Mouse (Mus musculus) kidney, adult 11 months (tissue): ENCODE measurements around the gene Ccdc149.
A peak's percentile ranks its signal among the peaks of the same experiment; 100 is the strongest.

Experiments
- DNase-seq: peaks from one replicate; pipeline ENCODE4 v3.0.0; 2022

Gene Ccdc149

DNA sequence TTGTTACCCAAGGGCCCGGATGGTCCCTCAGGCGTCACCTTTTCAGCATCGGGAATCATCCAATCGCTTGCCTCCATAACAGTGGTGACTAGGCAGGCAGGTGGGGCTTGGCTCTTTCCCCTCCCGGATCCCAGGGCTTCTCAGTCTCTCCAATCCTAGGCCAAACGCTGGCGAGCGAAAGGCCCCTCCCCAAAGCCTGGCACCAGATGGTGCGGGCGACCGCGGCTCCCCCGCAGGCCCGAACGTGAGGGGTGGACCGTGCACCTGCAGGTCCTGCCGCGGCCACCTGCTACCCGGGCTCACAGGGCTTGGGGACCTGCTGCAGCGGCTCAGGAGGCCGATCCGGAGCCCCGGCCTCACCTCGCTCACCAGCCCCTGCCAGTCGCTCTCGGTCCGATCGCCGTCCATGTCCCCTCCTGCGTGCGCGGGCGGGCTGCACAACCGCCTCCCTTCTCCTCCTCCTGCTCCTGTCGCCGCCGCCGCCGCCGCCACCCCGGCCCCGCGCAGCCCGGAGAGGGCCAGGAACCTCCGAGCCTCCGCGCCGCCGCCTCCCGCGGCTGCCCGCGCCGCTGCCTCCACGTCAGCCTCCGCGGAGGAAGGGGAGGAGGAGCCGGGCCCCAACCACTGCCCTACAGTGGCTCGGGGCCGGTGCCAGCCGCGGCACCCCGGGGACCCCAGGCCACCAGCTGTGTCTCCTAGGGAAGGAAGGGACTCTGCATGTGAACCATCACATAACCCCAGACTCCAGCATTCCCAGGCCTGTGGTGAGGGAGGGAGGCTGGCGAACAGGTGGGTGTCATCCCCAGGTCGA is at the start of gene Ccdc149:
TSS of gene Ccdc149 (minus strand) at position 531 of the 811 bp plus-strand sequence.
- DNase-seq = peak; percentile 85

DNA sequence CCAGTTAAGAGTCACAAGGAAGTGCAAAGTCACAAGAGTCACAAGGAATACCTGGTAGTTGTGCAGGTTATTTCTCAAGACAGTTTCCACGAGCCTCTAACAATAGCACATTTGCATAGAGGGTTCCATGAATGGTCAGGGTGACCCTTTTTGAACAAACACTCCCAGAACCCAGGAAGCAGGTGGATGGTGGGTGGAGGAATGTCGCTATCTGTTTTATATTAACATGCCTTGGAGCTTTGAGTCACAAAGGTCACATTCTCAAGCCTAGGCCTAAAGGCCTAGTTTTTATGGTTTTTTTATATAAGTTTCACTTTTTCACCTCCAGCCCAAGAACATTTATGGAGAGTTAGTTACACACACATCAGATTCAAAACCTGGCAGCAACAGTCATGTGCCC is 48.6 kb upstream of the Ccdc149 start:
- DNase-seq = peak; percentile 47

DNA sequence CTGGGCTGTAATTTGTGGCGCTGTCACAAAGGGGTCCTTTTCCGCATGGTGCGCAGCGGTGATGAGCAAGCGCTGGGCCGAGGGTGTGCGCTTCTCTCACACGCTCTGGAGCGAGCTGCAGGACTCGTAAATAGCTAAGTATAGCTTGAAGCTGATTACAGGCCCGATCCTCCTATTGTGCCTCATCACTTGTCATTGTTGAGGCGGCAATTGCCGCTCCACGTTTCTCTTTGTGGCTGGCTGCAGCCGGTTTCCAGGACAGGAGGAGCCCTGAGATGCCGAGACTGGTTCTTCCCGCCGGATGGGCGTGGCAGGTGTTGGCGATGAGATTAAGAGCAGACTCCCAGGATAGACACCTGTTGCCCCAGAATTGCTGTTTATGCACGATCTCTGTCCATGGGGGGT is 44.8 kb upstream of the Ccdc149 start:
- no peak for DNase-seq

DNA sequence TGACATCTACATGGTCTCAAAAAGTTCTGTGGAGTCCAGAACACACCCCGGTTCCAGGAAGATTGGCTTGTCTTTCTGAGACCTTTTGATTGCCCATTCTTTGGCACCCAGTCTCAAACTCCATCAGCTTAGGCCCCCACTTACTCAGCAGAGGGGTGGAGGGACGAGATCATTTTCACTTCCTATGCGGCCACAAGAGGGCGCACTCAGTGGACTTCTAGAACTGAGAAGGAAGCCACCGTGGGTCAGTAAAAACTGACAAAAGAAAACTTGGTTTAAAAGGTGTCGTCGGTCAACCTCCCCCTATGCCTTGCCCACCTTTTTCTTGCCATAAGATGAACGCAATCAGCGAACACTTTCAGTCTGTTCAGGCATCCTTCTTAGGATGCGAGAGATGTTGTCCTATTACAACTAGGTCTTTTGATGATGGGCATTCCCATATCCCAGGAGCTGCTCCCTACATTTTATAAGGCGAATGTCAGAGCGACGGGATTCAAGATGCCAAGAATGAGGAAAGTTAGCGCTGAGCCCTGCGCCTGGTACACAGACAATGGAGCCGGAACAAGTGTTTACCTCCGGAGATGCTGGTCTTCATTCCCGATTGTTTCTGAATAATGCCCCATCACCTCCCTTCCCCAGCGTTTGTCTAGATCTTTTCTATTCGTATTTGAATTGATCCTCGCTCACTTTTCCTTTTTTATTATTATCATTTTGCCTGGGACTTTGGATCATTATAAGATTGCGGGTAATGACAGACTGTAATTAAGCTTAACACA is 44.1 kb upstream of the Ccdc149 start:
- peak; percentile 35 for DNase-seq

DNA sequence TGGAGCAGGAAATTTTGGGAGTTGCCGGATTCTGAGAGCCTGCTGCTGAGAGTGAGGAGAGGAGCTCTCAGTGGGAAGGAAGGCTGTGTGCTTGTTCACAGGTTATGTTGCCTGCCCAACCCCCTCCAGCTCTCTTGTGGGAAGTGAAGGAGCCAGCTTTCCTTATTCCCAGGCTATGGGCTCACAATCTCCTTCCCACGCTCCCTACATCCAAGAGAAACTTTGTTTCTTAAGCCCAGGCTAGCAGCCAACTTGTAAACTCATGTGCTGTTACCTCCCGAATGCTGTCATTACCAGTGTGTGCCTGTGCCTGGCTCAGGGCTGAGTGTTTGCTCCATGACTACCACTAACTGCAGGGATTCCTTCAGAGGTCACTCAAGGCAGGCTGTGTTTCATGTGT is 39.8 kb upstream of the Ccdc149 start:
- DNase-seq = no peak

DNA sequence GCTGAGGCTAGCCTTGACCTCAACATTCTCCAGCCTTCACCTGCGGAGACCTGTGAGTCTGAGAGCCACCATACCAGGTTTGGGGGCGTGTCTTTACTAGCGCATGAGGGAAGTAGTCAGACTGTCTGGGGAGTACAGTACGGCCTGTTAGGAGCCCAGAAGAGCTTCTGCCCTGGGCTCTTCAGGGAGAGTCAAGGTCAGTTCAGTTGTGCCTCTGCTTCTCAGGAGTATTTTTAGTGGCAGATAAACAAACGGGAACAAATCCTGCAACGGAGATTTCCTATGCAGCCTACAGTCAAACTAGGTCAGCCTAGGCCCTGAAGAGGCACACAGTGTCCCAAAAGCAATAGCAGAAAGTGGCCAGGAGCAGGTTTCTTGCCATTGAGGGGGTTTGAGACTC is 38.1 kb upstream of the Ccdc149 start:
- DNase-seq = no peak

- DNase-seq = no peak
These were observed 33.3 kb upstream of the Ccdc149 start for GRCm38 (mm10) chr5:52504666-52505065.

DNA sequence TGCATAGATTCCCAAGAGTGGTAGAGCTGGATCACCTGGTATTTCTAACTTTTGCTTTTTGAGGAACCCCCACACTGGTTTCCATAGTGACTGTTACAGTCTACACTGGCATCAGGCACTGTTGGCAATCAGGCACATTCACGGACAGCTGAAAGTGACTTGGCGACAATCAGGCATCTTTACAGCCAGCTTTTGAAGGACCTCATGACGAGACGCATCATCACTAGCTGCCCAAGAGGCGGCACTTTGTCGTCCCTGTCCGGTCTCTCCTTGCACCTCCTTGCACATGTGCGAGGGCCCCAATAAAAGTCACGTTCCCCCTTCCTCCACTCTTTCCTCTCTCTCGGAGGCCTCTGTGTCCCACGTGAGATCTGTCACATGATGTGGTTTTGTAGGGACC is 32.8 kb upstream of the Ccdc149 start:
- no peak for DNase-seq

DNA sequence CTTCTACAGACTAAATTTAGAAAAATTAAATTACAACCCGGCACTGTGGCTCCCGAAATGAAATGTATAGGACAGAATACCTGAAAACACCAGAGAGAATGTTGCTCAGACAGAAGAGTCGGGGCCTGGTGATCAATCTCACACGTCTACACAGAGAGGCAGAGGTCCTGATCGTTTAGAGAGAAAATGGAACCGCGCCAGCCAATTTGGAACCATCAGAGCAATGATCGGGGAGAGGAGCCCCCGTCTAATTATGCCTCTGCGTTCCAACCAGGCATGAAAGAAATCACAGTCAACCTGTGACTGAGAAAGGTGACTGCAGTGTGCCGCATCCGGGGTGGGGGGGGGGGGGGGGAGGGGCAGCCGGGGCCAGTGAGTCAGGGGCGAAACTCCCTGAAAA is 24.4 kb upstream of the Ccdc149 start:
- DNase-seq = no peak

DNA sequence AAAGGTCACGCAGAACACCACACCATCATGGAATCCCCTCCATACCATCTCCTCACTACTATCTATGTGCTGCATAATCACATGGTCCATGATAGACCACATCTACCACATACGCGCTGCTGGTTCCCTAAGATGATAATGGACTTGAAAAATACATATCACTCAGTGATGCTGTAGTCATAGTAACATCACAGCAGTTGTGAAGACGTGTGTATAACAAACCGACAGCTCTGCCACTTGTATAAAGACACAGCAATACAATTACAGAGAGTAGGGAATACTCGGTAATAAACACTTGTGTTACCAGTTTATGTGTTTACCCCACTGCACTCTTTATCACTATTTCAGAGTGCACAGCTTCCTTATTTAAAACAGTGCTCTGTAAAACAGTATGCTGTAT is 20.2 kb upstream of the Ccdc149 start:
- no peak for DNase-seq

- DNase-seq = no peak
These were observed 16.5 kb upstream of the Ccdc149 start for GRCm38 (mm10) chr5:52487559-52488430.

DNA sequence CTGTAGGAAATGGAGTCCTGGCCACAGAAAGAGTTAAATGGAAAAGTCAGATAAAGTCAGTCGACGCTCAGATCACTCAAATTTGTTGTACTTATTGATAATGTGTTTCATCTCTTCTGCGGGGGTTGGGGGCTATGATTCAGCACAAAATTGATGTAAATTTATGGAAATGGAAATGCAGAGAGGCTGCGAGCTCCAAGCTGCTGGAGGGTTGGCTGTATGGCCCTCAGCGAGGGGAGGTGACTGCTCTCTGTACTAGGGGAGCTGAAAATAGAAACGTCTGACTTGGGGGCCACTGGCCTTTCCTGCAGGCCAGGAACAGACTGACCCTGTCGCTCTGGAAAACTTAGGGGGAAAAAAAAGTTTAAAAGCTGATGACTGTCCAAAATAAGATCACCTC is 5.5 kb upstream of the Ccdc149 start:
- DNase-seq = no peak

DNA sequence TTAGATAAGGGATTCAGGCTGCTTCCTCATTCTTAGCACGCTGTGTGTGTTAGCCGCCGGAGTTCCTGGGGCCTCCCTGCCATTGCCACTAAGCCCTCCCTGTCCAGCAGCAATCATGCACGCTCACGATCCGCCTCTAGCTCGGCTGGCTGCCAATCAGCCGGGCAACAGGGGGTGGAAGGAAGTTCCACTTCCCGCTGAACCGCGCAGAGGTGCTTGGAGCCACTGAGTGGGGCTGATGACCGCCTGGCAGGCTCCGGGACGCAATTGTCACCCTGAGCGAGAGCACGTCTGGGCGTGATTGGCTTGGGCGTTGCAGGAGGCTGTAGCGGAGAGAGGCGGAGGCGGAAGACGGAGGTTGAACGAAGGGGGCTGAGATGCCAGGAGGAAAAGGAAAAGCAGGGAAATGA is 5.0 kb upstream of the Ccdc149 start:
- DNase-seq = peak; percentile 89

- DNase-seq = no peak
These were observed 2.7 kb upstream of the Ccdc149 start for GRCm38 (mm10) chr5:52473988-52474387.

DNA sequence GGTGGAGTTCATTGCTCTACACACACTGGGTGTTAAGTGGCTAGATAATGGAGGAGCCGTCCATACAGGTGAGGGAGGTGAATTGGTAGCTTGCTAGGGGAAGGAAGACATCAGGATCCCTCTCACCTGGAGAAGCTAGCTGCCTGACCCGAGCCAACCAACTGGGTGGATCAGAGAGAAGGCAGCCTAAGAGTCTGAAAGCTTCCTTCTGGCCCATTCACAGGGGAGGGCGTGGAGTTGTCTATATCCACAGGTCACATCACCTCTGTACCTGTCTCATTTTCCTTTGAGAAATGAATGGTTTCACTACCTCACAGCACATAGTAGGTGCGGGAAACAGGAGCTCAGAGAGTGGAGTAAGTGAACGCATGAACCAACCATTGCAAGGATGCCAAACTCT is 770 bp downstream of the Ccdc149 start:
- no peak for DNase-seq

GRCm38 (mm10) chr5:52467841-52468240 is 3.5 kb downstream of the Ccdc149 start:
- no peak for DNase-seq

DNA sequence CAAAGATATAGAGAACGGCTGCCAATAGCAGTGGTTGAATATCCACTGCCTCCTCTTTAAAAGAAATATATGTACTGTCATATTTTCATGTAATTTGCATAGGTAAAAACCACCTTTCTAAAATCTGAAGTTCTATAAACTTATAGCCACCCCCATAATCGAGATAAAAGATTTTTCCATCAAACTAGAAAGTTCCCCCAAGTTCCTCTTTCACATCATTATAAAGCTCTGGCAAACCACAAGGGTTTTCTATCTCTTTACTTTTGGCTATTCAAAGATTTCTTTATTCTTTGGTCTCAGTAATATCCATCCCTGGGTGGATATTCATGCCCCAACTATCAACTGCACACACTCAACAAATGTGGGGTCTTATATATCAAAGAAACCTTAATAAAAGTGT is 8.9 kb downstream of the Ccdc149 start:
- no peak for DNase-seq

DNA sequence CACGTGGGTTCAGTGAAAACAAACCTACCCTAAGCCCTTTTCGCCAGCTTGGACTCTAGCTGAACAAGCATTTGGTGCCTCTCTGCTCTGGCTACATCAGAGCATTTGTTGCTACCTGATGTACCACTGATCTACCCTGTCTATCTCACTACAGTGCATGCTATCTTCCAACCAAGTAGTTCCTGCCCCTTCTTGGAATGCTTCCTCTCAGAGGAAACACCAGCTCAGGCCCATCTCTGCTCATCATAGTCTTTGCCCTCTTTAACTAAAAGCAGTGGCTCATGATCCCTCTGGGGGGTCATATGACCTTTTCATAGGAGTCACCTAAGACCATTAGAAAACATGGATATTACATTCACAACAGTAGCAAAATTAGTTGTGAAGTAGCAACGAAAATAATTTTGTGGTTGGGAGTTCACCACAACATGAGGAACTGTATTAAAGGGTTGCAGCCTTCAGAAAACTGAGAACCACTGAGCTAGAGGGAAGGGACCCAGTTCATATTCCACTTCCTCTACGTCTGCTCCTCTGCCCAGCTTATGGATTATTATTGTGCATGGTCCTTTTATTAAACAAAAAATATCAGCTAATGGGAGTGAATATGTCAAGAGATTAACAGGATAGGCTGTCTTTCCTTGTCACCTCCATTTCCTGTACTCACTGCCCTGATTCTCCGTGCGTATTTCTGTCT is 9.7 kb downstream of the Ccdc149 start:
- DNase-seq = no peak

DNA sequence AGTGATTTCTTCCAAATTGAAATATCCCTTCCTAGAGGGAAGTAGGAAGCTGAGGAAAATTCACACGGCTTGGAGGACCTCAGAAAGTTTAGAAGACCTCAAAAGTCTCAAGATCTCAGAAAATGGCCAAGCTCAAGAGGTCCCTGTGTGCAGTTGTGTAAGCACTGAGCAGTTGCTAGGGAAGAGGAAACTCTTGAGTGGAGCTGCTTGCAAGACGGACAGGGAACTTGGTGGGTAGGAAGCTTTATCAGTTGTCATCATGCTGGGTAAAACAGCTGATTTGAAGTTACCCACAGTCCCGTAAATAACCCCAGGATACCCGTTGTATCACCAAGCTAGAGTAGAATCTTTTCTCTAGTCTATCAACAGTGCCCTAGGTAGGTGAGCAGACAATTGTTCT is 12.0 kb downstream of the Ccdc149 start:
- DNase-seq = no peak

- DNase-seq = no peak
These were observed 14.2 kb downstream of the Ccdc149 start for GRCm38 (mm10) chr5:52457154-52457553.

GRCm38 (mm10) chr5:52450821-52451220 is 20.5 kb downstream of the Ccdc149 start:
- peak; percentile 43 for DNase-seq

DNA sequence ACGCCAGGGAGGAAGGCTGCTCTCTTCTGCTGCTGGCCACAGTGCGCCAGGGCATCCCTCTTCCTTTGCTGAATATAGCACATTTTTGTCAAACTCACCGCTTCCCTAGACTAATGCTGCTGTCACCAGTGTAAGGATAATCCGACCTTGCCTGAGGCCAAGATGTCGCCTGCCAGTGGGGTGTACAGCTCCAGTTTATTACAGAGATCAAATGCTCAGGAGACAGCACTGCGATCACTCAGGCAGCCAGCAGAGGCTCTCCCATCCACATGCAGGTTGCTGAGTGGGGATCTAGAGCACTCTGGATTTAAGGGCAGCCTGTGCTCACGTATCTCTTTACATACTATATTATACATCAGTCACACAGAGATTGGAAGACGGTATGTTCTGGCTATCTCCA is 22.1 kb downstream of the Ccdc149 start:
- DNase-seq = no peak

- DNase-seq = no peak
These were observed 31.0 kb downstream of the Ccdc149 start for GRCm38 (mm10) chr5:52440278-52440677.
